Mouse (Mus musculus) heart, embryonic 12.5 days (tissue): Measurements from ENCODE around the gene Nell2. TPM values are rescaled to one million over a fixed set of nuclear protein-coding genes. Genes with fewer than 3 reads are reported as not detected.

Experiments used
- ATAC-seq: fragments of 200-750 bp; cut with Nextera tagmentation; 2 replicates; pipeline ENCODE4 v1.8.0; 2017; ENCODE audit warnings: moderate TSS enrichment, moderate library complexity; ENCODE audit not compliant: insufficient number of reproducible peaks, low FRiP score
- H3K27ac ChIP-seq: fragments of 300-500 bp; sonication (generic); 2 replicates; pipeline ENCODE4 v1.5.1; 2016; ENCODE audit warnings: mild to moderate bottlenecking, moderate library complexity; ENCODE audit not compliant: poor library complexity, severe bottlenecking
- H3K27me3 ChIP-seq: fragments of 300-500 bp; sonication (generic); replicated peaks from 2 replicates; pipeline ENCODE4 v1.6.1; 2016; ENCODE audit warnings: mild to moderate bottlenecking, moderate library complexity
- H3K36me3 ChIP-seq: fragments of 300-500 bp; sonication (generic); 2 replicates; pipeline ENCODE4 v1.6.1; 2016; ENCODE audit warnings: mild to moderate bottlenecking, moderate library complexity
- H3K4me1 ChIP-seq: fragments of 300-500 bp; sonication (generic); replicated peaks from 2 replicates; pipeline ENCODE4 v1.6.1; 2016; ENCODE audit warnings: mild to moderate bottlenecking
- H3K4me2 ChIP-seq: fragments of 300-500 bp; sonication (generic); 2 replicates; pipeline ENCODE4 v1.6.1; 2016; ENCODE audit warnings: mild to moderate bottlenecking, moderate library complexity
- H3K4me3 ChIP-seq: fragments of 300-500 bp; sonication (generic); 2 replicates; pipeline ENCODE4 v1.5.1; 2016; ENCODE audit warnings: mild to moderate bottlenecking
- H3K9ac ChIP-seq: fragments of 300-500 bp; sonication (generic); 2 replicates; pipeline ENCODE4 v1.6.1; 2016; ENCODE audit warnings: mild to moderate bottlenecking, moderate library complexity
- H3K9me3 ChIP-seq: fragments of 300-500 bp; sonication (generic); replicated peaks from 2 replicates; pipeline ENCODE4 v1.6.1; 2016; ENCODE audit warnings: mild to moderate bottlenecking, moderate library complexity
- WGBS: fragments of 180-500 bp; shearing (Covaris S2); methylation state at CpG from one replicate; pipeline ENCODE4 v1.1.7; 2016; 5-methylcytosine and 5-hydroxymethylcytosine counted together
- polyA plus RNA-seq: library from polyadenylated mRNA; unstranded; fragments of >200 nt; fragmentation: Nextera tagmentation; extraction: Ambion mirVana; gene quantifications from 2 replicates; pipeline ENCODE4 v1.2.1, GENCODE M21; 2016

Nell2 gene
- polyA plus RNA-seq, 1 experiment from 2014 or later: 0.93 TPM

GRCm38 (mm10) chr15:95473976-95474375, 54.4 kb downstream of the Nell2 start:
- no peak overlapping the region for H3K9ac ChIP-seq
- H3K4me1 ChIP-seq: no peaks in the 10 kb centered on the region
- no peak overlapping the region for H3K4me3 ChIP-seq
- no peak for ATAC-seq
- 80% methylated on average over 6 of the region's 6 CpGs for WGBS
- no peaks in the 10 kb centered on the region for H3K27me3 ChIP-seq
- H3K4me2 ChIP-seq: no peak overlapping the region
- no peaks in the 10 kb centered on the region for H3K36me3 ChIP-seq
- no peaks in the 10 kb centered on the region for H3K9me3 ChIP-seq
- no peak overlapping the region for H3K27ac ChIP-seq

GRCm38 (mm10) chr15:95467195-95467594, 61.2 kb downstream of the Nell2 start:
- no peak overlapping the region for H3K4me3 ChIP-seq
- H3K27me3 ChIP-seq: no peaks in the 10 kb centered on the region
- no peak overlapping the region for H3K4me2 ChIP-seq
- H3K36me3 ChIP-seq: no peaks in the 10 kb centered on the region
- 61% methylated on average over 6 of the region's 6 CpGs for WGBS
- H3K27ac ChIP-seq: no peak overlapping the region
- no peaks in the 10 kb centered on the region for H3K9me3 ChIP-seq
- ATAC-seq: no peak
- no peak overlapping the region for H3K9ac ChIP-seq
- no peaks in the 10 kb centered on the region for H3K4me1 ChIP-seq

- no peaks in the 10 kb centered on the region for H3K9me3 ChIP-seq
- H3K36me3 ChIP-seq: no peaks in the 10 kb centered on the region
- no peaks in the 10 kb centered on the region for H3K4me1 ChIP-seq
- no peak for ATAC-seq
- WGBS: 73% methylated on average over 4 of the region's 4 CpGs
- H3K9ac ChIP-seq: no peak overlapping the region
- H3K27ac ChIP-seq: no peak overlapping the region
- no peak overlapping the region for H3K4me2 ChIP-seq
- no peaks in the 10 kb centered on the region for H3K27me3 ChIP-seq
- H3K4me3 ChIP-seq: no peak overlapping the region
These were observed 68.3 kb downstream of the Nell2 start for GRCm38 (mm10) chr15:95460041-95460566.

DNA sequence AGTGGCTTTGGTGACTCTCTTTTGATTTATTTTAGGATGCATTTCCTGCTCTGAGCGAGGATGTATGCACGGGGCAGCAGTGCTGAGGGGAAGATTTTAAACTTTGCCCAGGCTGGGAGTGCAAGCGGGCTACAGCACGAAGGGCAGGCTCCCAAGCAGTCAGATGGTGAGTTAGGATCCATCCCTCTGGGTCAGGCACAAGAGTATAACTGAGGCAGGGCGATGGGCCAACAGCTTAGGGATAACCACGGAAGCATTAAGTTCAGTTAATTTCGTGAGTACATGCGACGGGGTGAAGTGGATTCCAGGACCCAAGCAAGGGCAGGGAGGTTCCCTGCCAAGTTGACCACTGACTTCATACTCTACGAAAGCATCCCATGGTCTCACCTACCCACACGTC, 83.8 kb downstream of the Nell2 start:
- H3K4me2 ChIP-seq: no peak overlapping the region
- H3K27ac ChIP-seq: no peak overlapping the region
- 84% methylated on average over 11 of the region's 11 CpGs for WGBS
- H3K27me3 ChIP-seq: no peaks in the 10 kb centered on the region
- H3K36me3 ChIP-seq: no peaks in the 10 kb centered on the region
- H3K9ac ChIP-seq: no peak overlapping the region
- H3K4me3 ChIP-seq: no peak overlapping the region
- no peak for ATAC-seq
- no peaks in the 10 kb centered on the region for H3K9me3 ChIP-seq
- H3K4me1 ChIP-seq: no peaks in the 10 kb centered on the region

- Histone ChIP-seq H3K27me3 (no peaks in the 10 kb centered on the region), H3K27ac (no peak overlapping the region), H3K4me2 (no peak overlapping the region), H3K36me3 (no peaks in the 10 kb centered on the region), H3K9ac (no peak overlapping the region), H3K4me1 (no peaks in the 10 kb centered on the region), H3K4me3 (no peak overlapping the region), H3K9me3 (no peaks in the 10 kb centered on the region)
- WGBS: 80% methylated on average over 4 of the region's 4 CpGs
- ATAC-seq: no peak
These were observed 90.6 kb downstream of the Nell2 start for GRCm38 (mm10) chr15:95437740-95438139.

GRCm38 (mm10) chr15:95436261-95436660, 92.1 kb downstream of the Nell2 start:
- no peaks in the 10 kb centered on the region for H3K27me3 ChIP-seq
- ATAC-seq: no peak
- H3K9me3 ChIP-seq: no peaks in the 10 kb centered on the region

DNA sequence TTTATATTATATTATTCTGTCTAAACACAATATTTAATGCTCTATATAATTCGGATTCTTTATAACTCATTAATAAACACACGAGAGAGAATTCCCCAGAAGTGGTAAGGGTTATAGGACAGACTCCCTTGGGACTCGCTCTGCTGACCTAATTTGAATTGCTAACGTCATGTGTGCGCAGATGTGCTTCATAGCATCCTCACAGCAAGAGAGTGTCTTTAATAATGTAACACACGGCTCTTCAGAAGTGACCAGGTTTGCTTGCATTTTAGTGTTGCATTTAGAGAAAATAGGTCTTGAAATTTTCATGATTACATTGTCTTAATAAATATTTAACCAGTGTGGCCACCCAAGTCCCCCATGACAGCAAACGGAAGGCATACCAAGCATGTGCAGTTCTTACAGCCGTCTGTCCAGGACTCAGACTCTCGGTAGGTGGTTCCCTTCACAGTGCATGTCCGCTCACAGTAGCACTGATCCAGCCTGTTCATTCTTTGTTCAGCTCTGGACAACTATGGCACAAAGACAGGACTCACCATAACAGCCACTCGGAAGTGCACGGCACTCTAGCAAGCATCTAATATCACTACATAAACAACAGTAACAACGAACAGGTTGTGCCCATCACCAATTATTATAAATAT, 97.1 kb downstream of the Nell2 start:
- no peaks in the 10 kb centered on the region for H3K36me3 ChIP-seq
- 87% methylated on average over 13 of the region's 13 CpGs for WGBS
- no peaks in the 10 kb centered on the region for H3K9me3 ChIP-seq
- no peak overlapping the region for H3K4me2 ChIP-seq
- no peak for ATAC-seq
- H3K27ac ChIP-seq: no peak overlapping the region
- H3K27me3 ChIP-seq: no peaks in the 10 kb centered on the region
- no peak overlapping the region for H3K9ac ChIP-seq
- no peak overlapping the region for H3K4me3 ChIP-seq
- no peaks in the 10 kb centered on the region for H3K4me1 ChIP-seq

More at GRCm38 (mm10) chr15:95436261-95436660, 92.1 kb downstream of the Nell2 start:
- no peak overlapping the region for H3K9ac ChIP-seq
- no peak overlapping the region for H3K27ac ChIP-seq
- H3K4me2 ChIP-seq: no peak overlapping the region
- H3K36me3 ChIP-seq: no peaks in the 10 kb centered on the region
- H3K4me3 ChIP-seq: no peak overlapping the region
- 71% methylated on average over 1 of the region's 1 CpGs for WGBS
- no peaks in the 10 kb centered on the region for H3K4me1 ChIP-seq

DNA sequence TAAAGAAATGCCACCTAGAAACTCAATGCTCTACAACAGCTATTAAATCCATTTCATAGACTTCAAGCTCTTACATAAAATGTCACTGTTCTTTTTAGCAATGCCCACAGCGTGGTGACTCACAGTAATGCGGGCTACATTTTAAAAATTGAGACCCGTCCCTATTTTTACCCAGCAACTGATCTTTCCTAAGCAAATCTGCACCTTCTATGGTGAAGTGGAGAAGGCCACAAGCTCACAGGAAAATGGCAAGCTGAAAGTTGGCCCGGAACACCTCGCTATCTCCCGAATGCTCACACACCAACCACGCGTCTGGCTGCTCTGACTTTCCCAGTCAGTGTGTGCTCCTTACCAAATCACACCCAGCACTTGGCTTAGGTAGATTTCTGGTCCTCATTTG, 98.4 kb downstream of the Nell2 start:
- Histone ChIP-seq H3K27ac (no peak overlapping the region), H3K9ac (no peak overlapping the region), H3K36me3 (no peaks in the 10 kb centered on the region), H3K4me3 (no peak overlapping the region), H3K4me1 (no peaks in the 10 kb centered on the region), H3K9me3 (no peaks in the 10 kb centered on the region), H3K27me3 (no peaks in the 10 kb centered on the region), H3K4me2 (no peak overlapping the region)
- 87% methylated on average over 8 of the region's 8 CpGs for WGBS
- ATAC-seq: no peak

- H3K27ac ChIP-seq: no peak overlapping the region
- no peaks in the 10 kb centered on the region for H3K9me3 ChIP-seq
- H3K4me3 ChIP-seq: no peak overlapping the region
- WGBS: 76% methylated on average over 7 of the region's 7 CpGs
- no peaks in the 10 kb centered on the region for H3K27me3 ChIP-seq
- H3K9ac ChIP-seq: no peak overlapping the region
- H3K36me3 ChIP-seq: no peaks in the 10 kb centered on the region
- no peak for ATAC-seq
- no peak overlapping the region for H3K4me2 ChIP-seq
- H3K4me1 ChIP-seq: no peaks in the 10 kb centered on the region
These were observed 100.2 kb downstream of the Nell2 start for GRCm38 (mm10) chr15:95428003-95428663.

GRCm38 (mm10) chr15:95425085-95425484, 103.3 kb downstream of the Nell2 start:
- 79% methylated on average over 7 of the region's 7 CpGs for WGBS
- no peak for ATAC-seq
- Histone ChIP-seq H3K27ac (no peak overlapping the region), H3K9ac (no peak overlapping the region), H3K9me3 (no peaks in the 10 kb centered on the region), H3K4me2 (no peak overlapping the region), H3K36me3 (no peaks in the 10 kb centered on the region), H3K4me3 (no peak overlapping the region), H3K4me1 (no peaks in the 10 kb centered on the region), H3K27me3 (no peaks in the 10 kb centered on the region)

GRCm38 (mm10) chr15:95422226-95422950, 106.0 kb downstream of the Nell2 start:
- Histone ChIP-seq H3K27ac (no peak overlapping the region), H3K4me1 (no peaks in the 10 kb centered on the region), H3K4me2 (no peak overlapping the region), H3K9ac (no peak overlapping the region), H3K4me3 (no peak overlapping the region), H3K36me3 (no peaks in the 10 kb centered on the region), H3K27me3 (no peaks in the 10 kb centered on the region), H3K9me3 (no peaks in the 10 kb centered on the region)
- 80% methylated on average over 15 of the region's 15 CpGs for WGBS
- ATAC-seq: no peak
